Mouse (Mus musculus) E14TG2a.4 (cell line): Measurements from ENCODE around the gene Enkur.
"Not testable (repeated sequence)": the region's sequence is repeated elsewhere in the genome, so short reads cannot be mapped to it uniquely, and the experiment has no call there.

ENCODE experiments used
- CTCF ChIP-seq: conservative IDR thresholded peaks from 2 replicates; pipeline ENCODE4 v1.5.1; 2014; ENCODE audit warnings: low read length
- POU5F1 ChIP-seq: IDR thresholded peaks from 2 replicates; pipeline ENCODE4 v1.6.1; 2014; ENCODE audit warnings: low read length, borderline replicate concordance

DNA sequence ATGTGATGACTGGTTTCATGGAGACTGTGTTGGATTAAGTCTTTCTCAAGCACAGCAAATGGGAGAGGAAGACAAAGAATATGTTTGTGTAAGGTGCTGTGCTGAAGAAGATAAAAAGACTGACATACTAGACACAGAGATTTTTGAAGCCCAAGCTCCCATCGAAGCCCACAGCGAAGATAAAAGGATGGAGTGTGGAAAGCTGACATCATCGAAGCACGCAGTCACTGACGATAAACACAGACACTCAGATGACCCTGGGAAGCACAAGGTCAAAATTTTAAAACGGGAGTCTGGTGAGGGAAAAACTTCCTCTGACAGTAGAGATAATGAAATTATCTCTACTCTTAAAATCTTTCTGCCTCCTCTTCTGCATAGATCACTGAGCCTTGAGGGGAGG lies 38.9 kb upstream of the Enkur start:
- not testable (repeated sequence) for TF ChIP-seq CTCF, POU5F1
